Mouse (Mus musculus) CH12.LX (cell line): Measurements from ENCODE around the gene Arvcf.

Source experiments
- CTCF ChIP-seq, 2 experiments: IDR thresholded peaks in 1 of 2; conservative IDR thresholded peaks in 1 of 2; 2 replicates each; pipeline ENCODE4 v1.5.1; 2011 to 2012; ENCODE audit warnings: low read depth in 2 of 2, low read length in 2 of 2, improper control_type of control experiment in 1 of 2, inconsistent platforms in 1 of 2, mild to moderate bottlenecking in 1 of 2, moderate library complexity in 1 of 2
- POLR2AphosphoS2 ChIP-seq: IDR thresholded peaks from 2 replicates; pipeline ENCODE4 v1.6.1; 2011; ENCODE audit warnings: low read depth, low read length, improper control_type of control experiment

DNA sequence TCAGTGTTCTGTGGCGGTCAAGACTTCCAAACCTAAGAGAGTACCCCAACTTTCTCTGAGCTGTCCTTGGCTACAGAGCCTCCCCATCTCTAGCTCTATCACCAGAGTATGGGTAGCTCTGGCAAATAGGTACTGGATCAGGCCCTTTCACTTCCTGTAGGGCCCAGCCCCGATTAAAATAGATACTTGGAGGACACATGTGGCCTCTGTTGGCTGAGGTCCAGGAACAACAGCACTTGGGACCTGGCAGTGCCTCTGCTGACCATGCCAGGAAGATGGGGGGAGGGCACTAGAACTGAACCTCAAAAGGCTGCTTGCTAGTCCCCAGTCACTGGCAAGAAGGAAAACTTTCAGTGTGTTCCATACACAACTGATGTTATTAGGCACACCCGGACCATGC lies 14.0 kb upstream of the Arvcf start:
- no peak for TF ChIP-seq CTCF (conservative IDR thresholded peaks at IDR 0.05 in 1 of 2, IDR thresholded peaks at IDR 0.05 in 1 of 2; ENCODE audit: low read depth in 2 of 2, low read length in 2 of 2)
- TF ChIP-seq POLR2AphosphoS2: no peak
